Mouse (Mus musculus) midbrain, embryonic 10.5 days (tissue): ENCODE measurements around the gene Adam1b. TPM values are rescaled to one million over a fixed set of nuclear protein-coding genes. Genes with fewer than 3 reads are reported as not detected.
A peak's percentile ranks its signal among the peaks of the same experiment; 100 is the strongest.

Source experiments
- DNase-seq: peaks from one replicate; pipeline ENCODE4 v3.0.0-alpha.2; 2017; ENCODE audit warnings: low spot score
- H3K27ac ChIP-seq: fragments of 300-500 bp; sonication (generic); replicated peaks from 2 replicates; pipeline ENCODE4 v1.5.1; 2016; ENCODE audit warnings: mild to moderate bottlenecking
- H3K27me3 ChIP-seq: fragments of 300-500 bp; sonication (generic); 2 replicates; pipeline ENCODE4 v1.6.1; 2016; ENCODE audit warnings: low read depth, mild to moderate bottlenecking; ENCODE audit not compliant: poor library complexity, severe bottlenecking
- H3K36me3 ChIP-seq: fragments of 300-500 bp; sonication (generic); 2 replicates; pipeline ENCODE4 v1.6.1; 2016; ENCODE audit warnings: mild to moderate bottlenecking, moderate library complexity
- H3K4me1 ChIP-seq: fragments of 300-500 bp; sonication (generic); 2 replicates; pipeline ENCODE4 v1.6.1; 2016
- H3K4me3 ChIP-seq: fragments of 300-500 bp; sonication (generic); 2 replicates; pipeline ENCODE4 v1.5.1; 2016; ENCODE audit warnings: mild to moderate bottlenecking, moderate library complexity
- H3K9me3 ChIP-seq: fragments of 300-500 bp; sonication (generic); replicated peaks from 2 replicates; pipeline ENCODE4 v1.6.1; 2016; ENCODE audit warnings: mild to moderate bottlenecking
- WGBS: fragments of 180-500 bp; shearing (Covaris S2); methylation state at CpG from one replicate; pipeline ENCODE4 v1.1.7; 2016; 5-methylcytosine and 5-hydroxymethylcytosine counted together
- polyA plus RNA-seq: library from polyadenylated mRNA; unstranded; fragments of >200 nt; fragmentation: Nextera tagmentation; extraction: Ambion mirVana; gene quantifications from 2 replicates; pipeline ENCODE4 v1.2.1, GENCODE M21; 2016

Gene Adam1b
- polyA plus RNA-seq, 1 experiment from 2014 or later: not detected

GRCm38 (mm10) chr5:121452026-121452869 is 51.0 kb downstream of the Adam1b start, which contains the start of gene Erp29:
Gene Erp29, minus strand, starts transcription at chr5:121452506.
- no peaks in the 10 kb centered on the region for H3K27me3 ChIP-seq
- H3K27ac ChIP-seq: peak within 1 kb of the TSS; percentile 97
- H3K4me3 ChIP-seq: peak within 1 kb of the TSS; percentile 87
- H3K4me1 ChIP-seq: peaks cover 30% of the 10 kb centered on the region
- under 1% methylated on average over 92 of the region's 97 CpGs for WGBS
- DNase-seq: peak; percentile 99
- no peaks in the 10 kb centered on the region for H3K9me3 ChIP-seq
- peaks cover 32% of the 10 kb centered on the region for H3K36me3 ChIP-seq

- Histone ChIP-seq H3K36me3 (peaks cover 38% of the 10 kb centered on the region), H3K4me3 (peak within 1 kb of the TSS; percentile 87), H3K9me3 (no peaks in the 10 kb centered on the region), H3K27me3 (no peaks in the 10 kb centered on the region), H3K27ac (peak within 1 kb of the TSS; percentile 97), H3K4me1 (peaks cover 30% of the 10 kb centered on the region)
- under 1% methylated on average over 17 of the region's 17 CpGs for WGBS
- peak; percentile 56 for DNase-seq
These were observed 51.6 kb downstream of the Adam1b start, which contains the start of gene Tmem116 for GRCm38 (mm10) chr5:121451644-121452025. Gene Tmem116, plus strand, starts transcription at chr5:121451893.

GRCm38 (mm10) chr5:121451203-121451602 is 52.0 kb downstream of the Adam1b start:
- Histone ChIP-seq H3K4me3 (peak overlapping the region; percentile 87), H3K36me3 (peaks cover 43% of the 10 kb centered on the region), H3K4me1 (peaks cover 30% of the 10 kb centered on the region), H3K27me3 (no peaks in the 10 kb centered on the region), H3K9me3 (no peaks in the 10 kb centered on the region), H3K27ac (peak overlapping the region; percentile 97)
- peak; percentile 17 for DNase-seq
- 38% methylated on average over 8 of the region's 8 CpGs for WGBS

- 88% methylated on average over 9 of the region's 9 CpGs for WGBS
- H3K4me3 ChIP-seq: peak overlapping the region; percentile 87; the same call in 1 of the 2 replicates
- peaks cover 50% of the 10 kb centered on the region for H3K36me3 ChIP-seq
- H3K27me3 ChIP-seq: no peaks in the 10 kb centered on the region
- peaks cover 30% of the 10 kb centered on the region for H3K4me1 ChIP-seq
- no peak overlapping the region for H3K27ac ChIP-seq
- H3K9me3 ChIP-seq: no peaks in the 10 kb centered on the region
- DNase-seq: no peak
These were observed 52.8 kb downstream of the Adam1b start for GRCm38 (mm10) chr5:121450476-121450875.

Other genes with a start within 250 kb of the Adam1b start
- gene Trafd1, start 117.8 kb downstream of the Adam1b start, polyA plus RNA-seq: 72.8 and 86.5 TPM in 2 replicates
- gene Naa25, start 105.5 kb downstream of the Adam1b start, polyA plus RNA-seq: 52.9 and 54.7 TPM in 2 replicates
- gene Tmem116, start 51.5 kb downstream of the Adam1b start, polyA plus RNA-seq: 1.4 TPM in 2 replicates
- 150 and 156 TPM in 2 replicates for gene Erp29, start 50.9 kb downstream of the Adam1b start, polyA plus RNA-seq
- 1.4 and 1.8 TPM in 2 replicates for gene Adam1a, start 42.0 kb upstream of the Adam1b start, polyA plus RNA-seq
- gene Gm42878, start 42.0 kb upstream of the Adam1b start, polyA plus RNA-seq: not detected in 2 replicates
- 45.5 and 49.4 TPM in 2 replicates for gene Mapkapk5, start 42.5 kb upstream of the Adam1b start, polyA plus RNA-seq
- 104 and 111 TPM in 2 replicates for gene Aldh2, start 90.4 kb upstream of the Adam1b start, polyA plus RNA-seq
- gene Acad12, start 115.5 kb upstream of the Adam1b start, polyA plus RNA-seq: 2.1 TPM in 2 replicates
- gene Acad10, start 157.1 kb upstream of the Adam1b start, polyA plus RNA-seq: 3.7 and 3.9 TPM in 2 replicates
- gene Brap, start 157.1 kb upstream of the Adam1b start, polyA plus RNA-seq: 40.4 and 44.8 TPM in 2 replicates
- gene Atxn2, start 207.9 kb upstream of the Adam1b start, polyA plus RNA-seq: 36.6 and 37.3 TPM in 2 replicates